Mouse (Mus musculus): ENCODE data around the gene Tnpo1.

The Tnpo1 gene

GRCm38 (mm10) chr13:98924897-98925485 lies 1.2 kb downstream of the Tnpo1 start:
- DNase-seq (ENCODE audit: low spot score): peak; percentile 36

- no peak for DNase-seq (ENCODE audit: low spot score)
These were observed 3.4 kb downstream of the Tnpo1 start for GRCm38 (mm10) chr13:98922806-98923205.

- no peak for DNase-seq (ENCODE audit: low spot score)
These were observed 4.9 kb downstream of the Tnpo1 start for GRCm38 (mm10) chr13:98921276-98921675.

- DNase-seq (ENCODE audit: low spot score): no peak
These were observed 5.9 kb downstream of the Tnpo1 start for GRCm38 (mm10) chr13:98920300-98920699.

GRCm38 (mm10) chr13:98919695-98920094 lies 6.5 kb downstream of the Tnpo1 start:
- no peak for DNase-seq (ENCODE audit: low spot score)

- DNase-seq (ENCODE audit: low spot score): no peak
These were observed 8.3 kb downstream of the Tnpo1 start for GRCm38 (mm10) chr13:98917851-98918250.

GRCm38 (mm10) chr13:98915591-98915990 lies 10.6 kb downstream of the Tnpo1 start:
- DNase-seq (ENCODE audit: low spot score): no peak

GRCm38 (mm10) chr13:98914844-98915212 lies 11.4 kb downstream of the Tnpo1 start:
- no peak for DNase-seq (ENCODE audit: low spot score)

GRCm38 (mm10) chr13:98914010-98914843 lies 12.0 kb downstream of the Tnpo1 start:
- no peak for DNase-seq (ENCODE audit: low spot score)

GRCm38 (mm10) chr13:98913196-98913595 lies 13.0 kb downstream of the Tnpo1 start:
- DNase-seq (ENCODE audit: low spot score): no peak

- DNase-seq (ENCODE audit: low spot score): no peak
These were observed 13.6 kb downstream of the Tnpo1 start for GRCm38 (mm10) chr13:98912602-98913001.

- DNase-seq (ENCODE audit: low spot score): no peak
These were observed 15.4 kb downstream of the Tnpo1 start for GRCm38 (mm10) chr13:98910801-98911200.

GRCm38 (mm10) chr13:98904608-98905007 lies 21.6 kb downstream of the Tnpo1 start:
- no peak for DNase-seq (ENCODE audit: low spot score)

- DNase-seq (ENCODE audit: low spot score): no peak
These were observed 23.7 kb downstream of the Tnpo1 start for GRCm38 (mm10) chr13:98902366-98903025.

GRCm38 (mm10) chr13:98899550-98899949 lies 26.6 kb downstream of the Tnpo1 start:
- no peak for DNase-seq (ENCODE audit: low spot score)

- DNase-seq (ENCODE audit: low spot score): no peak
These were observed 28.6 kb downstream of the Tnpo1 start for GRCm38 (mm10) chr13:98897577-98897976.

- no peak for DNase-seq (ENCODE audit: low spot score)
These were observed 29.6 kb downstream of the Tnpo1 start for GRCm38 (mm10) chr13:98896434-98897126.

- no peak for DNase-seq (ENCODE audit: low spot score)
These were observed 30.2 kb downstream of the Tnpo1 start for GRCm38 (mm10) chr13:98896013-98896412.

- DNase-seq (ENCODE audit: low spot score): no peak
These were observed 31.3 kb downstream of the Tnpo1 start for GRCm38 (mm10) chr13:98894900-98895299.

- no peak for DNase-seq (ENCODE audit: low spot score)
These were observed 34.7 kb downstream of the Tnpo1 start for GRCm38 (mm10) chr13:98891443-98891842.

GRCm38 (mm10) chr13:98890871-98891219 lies 35.3 kb downstream of the Tnpo1 start:
- DNase-seq (ENCODE audit: low spot score): peak; percentile 95

GRCm38 (mm10) chr13:98890137-98890870 lies 35.9 kb downstream of the Tnpo1 start:
- peak; percentile 61 for DNase-seq (ENCODE audit: low spot score)
